Mouse (Mus musculus) cortical plate, adult 2 months (tissue): ENCODE data around the gene Ppfia3.

ENCODE experiments used
- CTCF ChIP-seq: fragments of 200-500 bp; IDR thresholded peaks from 2 replicates; pipeline ENCODE4 v1.5.1; 2011; ENCODE audit warnings: mild to moderate bottlenecking, control low read depth, low read length; ENCODE audit not compliant: insufficient read depth; ENCODE audit errors: extremely low read depth
- POLR2A ChIP-seq: fragments of 200-500 bp; IDR thresholded peaks from 2 replicates; pipeline ENCODE4 v1.6.1; 2011; ENCODE audit warnings: mild to moderate bottlenecking, low read length, control low read depth; ENCODE audit not compliant: insufficient read depth; ENCODE audit errors: extremely low read depth

GRCm38 (mm10) chr7:45406157-45407156 lies 39.6 kb upstream of the Ppfia3 start:
- no peak for TF ChIP-seq CTCF
- no peak for TF ChIP-seq POLR2A
